Mouse (Mus musculus) hindbrain, embryonic 12.5 days (tissue): ENCODE measurements at regions not wholly inside any gene's neighbourhood (a gene's known extent, or its start where the extent isn't known, plus 50 kb on each side); places are given as distances from the start of the nearest gene placed in this dataset.
A peak's percentile ranks its signal among the peaks of the same experiment; 100 is the strongest.
"Not testable (repeated sequence)": the region's sequence is repeated elsewhere in the genome, so short reads cannot be mapped to it uniquely, and the experiment has no call there.

Experiments
- ATAC-seq: fragments of 200-750 bp; cut with Nextera tagmentation; 2 replicates; pipeline ENCODE4 v1.8.0; 2017; ENCODE audit warnings: moderate TSS enrichment; ENCODE audit not compliant: low FRiP score
- H3K27ac ChIP-seq: fragments of 300-500 bp; sonication (generic); 2 replicates; pipeline ENCODE4 v1.5.1; 2016; ENCODE audit warnings: mild to moderate bottlenecking
- H3K27me3 ChIP-seq: fragments of 300-500 bp; sonication (generic); 2 replicates; pipeline ENCODE4 v1.6.1; 2016; ENCODE audit warnings: mild to moderate bottlenecking
- H3K36me3 ChIP-seq: fragments of 300-500 bp; sonication (generic); 2 replicates; pipeline ENCODE4 v1.6.1; 2016; ENCODE audit warnings: mild to moderate bottlenecking
- H3K4me1 ChIP-seq: fragments of 300-500 bp; sonication (generic); 2 replicates; pipeline ENCODE4 v1.6.1; 2016
- H3K4me2 ChIP-seq: fragments of 300-500 bp; sonication (generic); replicated peaks from 2 replicates; pipeline ENCODE4 v1.6.1; 2016; ENCODE audit warnings: mild to moderate bottlenecking
- H3K4me3 ChIP-seq: fragments of 300-500 bp; sonication (generic); 2 replicates; pipeline ENCODE4 v1.5.1; 2016; ENCODE audit warnings: mild to moderate bottlenecking
- H3K9ac ChIP-seq: fragments of 300-500 bp; sonication (generic); 2 replicates; pipeline ENCODE4 v1.6.1; 2016; ENCODE audit warnings: mild to moderate bottlenecking, moderate library complexity
- H3K9me3 ChIP-seq: fragments of 300-500 bp; sonication (generic); replicated peaks from 2 replicates; pipeline ENCODE4 v1.6.1; 2016; ENCODE audit warnings: mild to moderate bottlenecking
- WGBS: fragments of 180-500 bp; shearing (Covaris S2); methylation state at CpG from one replicate; pipeline ENCODE4 v1.1.7; 2016; 5-methylcytosine and 5-hydroxymethylcytosine counted together

GRCm38 (mm10) chr9:33089977-33090376, 454.0 kb downstream of the Ets1 start:
- 82% methylated on average over 3 of the region's 3 CpGs for WGBS
- H3K27ac ChIP-seq, result no peak overlapping the region

DNA sequence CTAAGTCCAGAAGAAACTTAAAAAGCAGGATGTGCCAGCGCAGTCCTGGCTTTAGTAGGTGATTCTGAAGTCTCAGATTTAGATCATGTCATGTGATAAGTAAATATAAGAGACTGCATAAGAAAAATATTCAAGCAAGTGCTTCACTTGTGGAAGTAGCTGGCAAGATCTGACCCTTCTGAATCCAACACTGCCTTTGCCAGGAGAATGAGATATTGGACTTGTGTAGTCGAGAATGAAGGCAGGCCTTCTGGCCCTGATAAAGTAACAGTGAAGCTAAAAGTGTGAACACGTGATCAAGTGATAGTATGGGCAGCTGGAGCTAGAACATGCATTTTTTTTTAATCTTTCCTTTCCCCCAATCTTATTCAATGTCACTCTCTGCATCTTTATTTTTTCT, 455.6 kb downstream of the Ets1 start:
- H3K4me2 ChIP-seq, result no peak overlapping the region
- H3K36me3 ChIP-seq, result no peaks in the 10 kb centered on the region
- no peak overlapping the region for H3K4me3 ChIP-seq
- no peaks in the 10 kb centered on the region for H3K27me3 ChIP-seq
- no peak overlapping the region for H3K9ac ChIP-seq
- WGBS, result 79% methylated on average over 3 of the region's 3 CpGs
- no peak for ATAC-seq
- H3K27ac ChIP-seq, result no peak overlapping the region
- no peaks in the 10 kb centered on the region for H3K9me3 ChIP-seq
- no peaks in the 10 kb centered on the region for H3K4me1 ChIP-seq

More at GRCm38 (mm10) chr9:33089977-33090376, 454.0 kb downstream of the Ets1 start:
- no peak overlapping the region for H3K4me2 ChIP-seq
- no peak overlapping the region for H3K4me3 ChIP-seq
- H3K4me1 ChIP-seq, result no peaks in the 10 kb centered on the region
- no peaks in the 10 kb centered on the region for H3K27me3 ChIP-seq
- no peak for ATAC-seq
- no peaks in the 10 kb centered on the region for H3K36me3 ChIP-seq
- H3K9me3 ChIP-seq, result no peaks in the 10 kb centered on the region
- no peak overlapping the region for H3K9ac ChIP-seq

GRCm38 (mm10) chr9:33095654-33096053, 459.6 kb downstream of the Ets1 start:
- WGBS, result 3% methylated on average over 3 of the region's 3 CpGs
- ATAC-seq, result no peak

GRCm38 (mm10) chr9:33101206-33101605, 465.2 kb downstream of the Ets1 start:
- no peak for ATAC-seq
- 80% methylated on average over 3 of the region's 3 CpGs for WGBS
- Histone ChIP-seq H3K27ac (no peak overlapping the region), H3K4me1 (peaks cover 7% of the 10 kb centered on the region), H3K9ac (no peak overlapping the region), H3K27me3 (0 out of 2 replicates have a peak, but pooled peaks cover 4% of the 10 kb centered on the region), H3K9me3 (no peaks in the 10 kb centered on the region), H3K36me3 (no peaks in the 10 kb centered on the region), H3K4me2 (no peak overlapping the region), H3K4me3 (no peak overlapping the region)

More at GRCm38 (mm10) chr9:33095654-33096053, 459.6 kb downstream of the Ets1 start:
- H3K36me3 ChIP-seq, result no peaks in the 10 kb centered on the region
- no peaks in the 10 kb centered on the region for H3K9me3 ChIP-seq
- no peaks in the 10 kb centered on the region for H3K4me1 ChIP-seq
- H3K9ac ChIP-seq, result no peak overlapping the region
- no peaks in the 10 kb centered on the region for H3K27me3 ChIP-seq
- H3K27ac ChIP-seq, result no peak overlapping the region
- H3K4me2 ChIP-seq, result no peak overlapping the region
- no peak overlapping the region for H3K4me3 ChIP-seq

DNA sequence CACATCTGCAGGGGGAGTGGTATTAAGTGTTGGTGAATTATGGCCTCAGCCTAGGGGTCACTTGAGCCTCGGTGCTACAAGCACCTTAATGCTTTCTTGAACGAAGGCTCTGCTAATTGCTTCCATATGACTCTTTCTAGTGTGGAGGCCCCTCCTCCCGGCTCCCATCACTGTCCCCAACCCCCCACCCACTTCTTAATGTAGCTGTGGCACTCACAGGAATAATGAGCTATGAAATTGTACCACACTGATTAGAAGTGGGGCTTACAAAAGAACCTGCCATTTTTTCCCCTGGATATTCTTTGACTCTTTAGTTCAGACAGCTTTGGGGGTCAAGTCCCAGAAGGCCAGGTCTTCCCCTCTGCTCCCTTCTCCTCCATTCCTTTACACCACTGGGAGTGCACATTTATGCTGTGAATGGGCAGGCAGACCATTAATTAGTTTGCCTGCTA, 468.6 kb downstream of the Ets1 start:
- 0 out of 2 replicates have a peak, but pooled peaks cover 4% of the 10 kb centered on the region for H3K27me3 ChIP-seq
- no peaks in the 10 kb centered on the region for H3K9me3 ChIP-seq
- H3K4me3 ChIP-seq, result no peak overlapping the region
- peaks cover 7% of the 10 kb centered on the region for H3K4me1 ChIP-seq
- no peaks in the 10 kb centered on the region for H3K36me3 ChIP-seq
- peak; percentile 35; the same call in 1 of the 2 replicates for ATAC-seq
- H3K4me2 ChIP-seq, result no peak overlapping the region
- no peak overlapping the region for H3K9ac ChIP-seq
- H3K27ac ChIP-seq, result no peak overlapping the region
- WGBS, result 27% methylated on average over 3 of the region's 3 CpGs

DNA sequence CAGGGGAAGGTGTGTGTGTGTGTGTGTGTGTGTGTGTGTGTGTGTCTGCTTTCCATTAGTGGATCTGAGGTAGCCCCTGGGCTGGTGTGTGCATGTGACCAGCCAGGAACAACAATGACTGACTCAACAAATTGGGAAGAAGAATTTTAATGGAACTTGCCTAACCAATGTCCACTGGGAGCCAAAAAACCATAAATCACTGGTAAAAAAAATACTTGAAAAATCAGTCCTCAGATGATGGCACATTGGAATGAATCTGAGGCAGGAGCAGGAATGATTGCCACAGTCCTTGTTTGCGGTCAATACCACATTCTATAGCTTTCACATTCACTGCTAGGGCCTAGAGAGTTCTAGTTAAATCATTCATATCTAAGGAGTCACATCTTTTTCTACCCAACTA, 487.8 kb downstream of the Ets1 start:
- H3K4me1 ChIP-seq, result no peaks in the 10 kb centered on the region
- WGBS, result 92% methylated on average over 1 of the region's 1 CpGs
- H3K9me3 ChIP-seq, result no peaks in the 10 kb centered on the region
- H3K4me3 ChIP-seq, result no peak overlapping the region
- no peak overlapping the region for H3K4me2 ChIP-seq
- no peak overlapping the region for H3K9ac ChIP-seq
- H3K36me3 ChIP-seq, result no peaks in the 10 kb centered on the region
- ATAC-seq, result no peak
- no peak overlapping the region for H3K27ac ChIP-seq
- no peaks in the 10 kb centered on the region for H3K27me3 ChIP-seq

- no peaks in the 10 kb centered on the region for H3K27me3 ChIP-seq
- H3K27ac ChIP-seq, result no peak overlapping the region
- H3K9ac ChIP-seq, result no peak overlapping the region
- H3K4me2 ChIP-seq, result no peak overlapping the region
- no peaks in the 10 kb centered on the region for H3K36me3 ChIP-seq
- H3K4me3 ChIP-seq, result no peak overlapping the region
- no peaks in the 10 kb centered on the region for H3K9me3 ChIP-seq
- no peak for ATAC-seq
- H3K4me1 ChIP-seq, result no peaks in the 10 kb centered on the region
- 29% methylated on average over 1 of the region's 1 CpGs for WGBS
Observed at GRCm38 (mm10) chr9:33152186-33152585, 516.2 kb downstream of the Ets1 start.

- Histone ChIP-seq H3K27ac (no peak overlapping the region), H3K4me2 (no peak overlapping the region), H3K9me3 (no peaks in the 10 kb centered on the region), H3K9ac (no peak overlapping the region), H3K4me1 (no peaks in the 10 kb centered on the region), H3K4me3 (no peak overlapping the region), H3K36me3 (no peaks in the 10 kb centered on the region), H3K27me3 (no peaks in the 10 kb centered on the region)
- no peak for ATAC-seq
- 77% methylated on average over 6 of the region's 6 CpGs for WGBS
Observed at GRCm38 (mm10) chr9:33168159-33168558, 532.1 kb downstream of the Ets1 start.

GRCm38 (mm10) chr9:33169093-33169492, 533.1 kb downstream of the Ets1 start:
- not testable (repeated sequence) for ATAC-seq, H3K4me1 ChIP-seq, H3K9ac ChIP-seq, H3K4me3 ChIP-seq, H3K4me2 ChIP-seq, H3K27ac ChIP-seq, H3K27me3 ChIP-seq, H3K9me3 ChIP-seq, H3K36me3 ChIP-seq
- 88% methylated on average over 1 of the region's 1 CpGs for WGBS

GRCm38 (mm10) chr9:33180066-33180465, 544.0 kb downstream of the Ets1 start:
- Histone ChIP-seq H3K9me3 (no peaks in the 10 kb centered on the region), H3K4me1 (no peaks in the 10 kb centered on the region), H3K27me3 (no peaks in the 10 kb centered on the region), H3K36me3 (no peaks in the 10 kb centered on the region), H3K4me3 (no peak overlapping the region), H3K27ac (no peak overlapping the region), H3K4me2 (no peak overlapping the region), H3K9ac (no peak overlapping the region)
- no peak for ATAC-seq

DNA sequence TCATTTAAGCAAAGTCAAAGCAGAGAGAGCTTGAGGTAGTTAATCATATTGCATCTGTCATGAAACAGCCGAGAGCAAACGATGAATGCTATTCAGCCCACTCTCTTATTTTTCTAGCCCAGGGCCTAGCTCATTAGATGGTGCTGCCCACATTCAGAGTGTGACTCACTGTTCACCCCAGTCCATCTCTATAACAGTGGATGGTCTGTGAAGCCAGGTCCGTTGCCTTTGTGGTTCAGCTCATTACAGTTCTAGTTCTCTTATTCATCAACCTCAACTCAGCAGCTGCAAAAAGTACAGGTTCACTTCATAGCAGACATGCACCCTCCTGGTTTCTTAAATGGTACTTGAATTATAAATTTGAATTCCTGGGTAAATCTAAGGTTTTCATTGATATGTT, 551.2 kb downstream of the Ets1 start:
- ATAC-seq, result no peak
- H3K27ac ChIP-seq, result no peak overlapping the region
- no peaks in the 10 kb centered on the region for H3K9me3 ChIP-seq
- H3K27me3 ChIP-seq, result no peaks in the 10 kb centered on the region
- no peak overlapping the region for H3K4me2 ChIP-seq
- WGBS, result 86% methylated on average over 3 of the region's 3 CpGs
- H3K36me3 ChIP-seq, result no peaks in the 10 kb centered on the region
- H3K9ac ChIP-seq, result no peak overlapping the region
- no peak overlapping the region for H3K4me3 ChIP-seq
- H3K4me1 ChIP-seq, result no peaks in the 10 kb centered on the region

DNA sequence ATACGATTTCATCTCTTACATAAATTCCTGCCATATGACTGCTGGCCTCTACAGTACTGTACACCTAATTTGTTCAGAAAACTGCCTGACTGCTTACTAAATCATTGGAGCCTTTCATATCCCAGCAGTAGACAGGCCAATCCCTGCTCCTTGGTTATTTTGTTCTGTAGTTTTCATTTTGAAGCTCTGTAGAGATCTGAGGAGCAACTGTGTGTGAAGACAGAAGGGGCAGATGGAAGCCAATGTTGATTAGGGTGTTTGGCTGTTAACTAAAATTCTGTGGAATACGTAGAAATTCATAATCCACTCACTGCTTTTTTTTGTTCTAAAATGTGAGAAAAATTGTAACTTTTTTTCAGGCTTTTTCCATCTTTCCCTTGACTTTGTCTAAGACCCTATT, 573.1 kb downstream of the Ets1 start:
- Histone ChIP-seq H3K4me1 (no peaks in the 10 kb centered on the region), H3K27me3 (no peaks in the 10 kb centered on the region), H3K4me3 (no peak overlapping the region), H3K27ac (no peak overlapping the region), H3K36me3 (no peaks in the 10 kb centered on the region), H3K4me2 (no peak overlapping the region), H3K9me3 (no peaks in the 10 kb centered on the region), H3K9ac (no peak overlapping the region)
- WGBS, result 91% methylated on average over 2 of the region's 2 CpGs
- ATAC-seq, result no peak

DNA sequence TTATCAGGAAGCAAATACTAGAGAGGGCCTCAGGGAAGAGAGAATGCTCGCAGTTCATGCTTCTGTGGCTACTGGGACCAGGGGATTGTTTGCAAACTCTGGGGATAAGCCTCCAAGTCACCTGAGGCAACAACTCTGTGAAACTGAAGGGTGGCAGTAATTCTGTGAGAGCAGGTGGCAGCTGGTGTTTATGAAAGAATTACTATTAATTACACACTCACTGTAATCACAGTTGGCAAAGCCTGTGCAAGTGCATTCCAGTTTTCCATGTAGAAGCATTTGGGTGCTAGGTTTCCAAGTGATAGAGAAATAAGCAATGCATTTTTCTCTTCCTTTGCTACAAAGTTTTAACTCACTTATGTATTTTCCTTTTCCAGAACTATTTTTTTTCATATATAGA, 578.5 kb downstream of the Ets1 start:
- no peak overlapping the region for H3K4me2 ChIP-seq
- H3K36me3 ChIP-seq, result no peaks in the 10 kb centered on the region
- WGBS, result 76% methylated on average over 1 of the region's 1 CpGs
- H3K27ac ChIP-seq, result no peak overlapping the region
- no peaks in the 10 kb centered on the region for H3K4me1 ChIP-seq
- no peaks in the 10 kb centered on the region for H3K27me3 ChIP-seq
- H3K4me3 ChIP-seq, result no peak overlapping the region
- H3K9ac ChIP-seq, result no peak overlapping the region
- ATAC-seq, result no peak
- H3K9me3 ChIP-seq, result no peaks in the 10 kb centered on the region
